Mouse (Mus musculus) ZHBTc4 (cell line): Measurements from ENCODE around the gene Senp6.

ENCODE experiments used
- DNase-seq: peaks from one replicate; pipeline ENCODE4 v3.0.0-alpha.2; 2011; ENCODE audit warnings: low read depth, low spot score

The Senp6 gene

DNA sequence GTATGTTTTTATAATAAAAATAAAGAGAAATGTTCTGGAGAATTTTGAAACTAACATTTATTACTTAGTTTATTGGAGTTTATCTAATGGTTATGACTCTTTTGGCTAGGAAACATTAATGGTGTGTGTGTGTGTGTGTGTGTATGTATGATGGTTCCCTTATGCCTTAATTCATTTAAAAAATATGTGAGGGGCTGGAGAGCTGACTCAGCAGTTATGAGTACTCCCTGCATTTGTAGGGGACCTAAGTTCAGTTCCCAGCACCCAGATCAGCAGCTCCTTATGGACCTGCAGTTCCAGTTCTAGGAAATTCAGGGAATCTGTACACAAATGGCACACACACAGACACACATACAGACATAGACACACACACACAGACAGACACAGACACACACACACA, 104.5 kb downstream of the Senp6 start:
- no peak for DNase-seq

DNA sequence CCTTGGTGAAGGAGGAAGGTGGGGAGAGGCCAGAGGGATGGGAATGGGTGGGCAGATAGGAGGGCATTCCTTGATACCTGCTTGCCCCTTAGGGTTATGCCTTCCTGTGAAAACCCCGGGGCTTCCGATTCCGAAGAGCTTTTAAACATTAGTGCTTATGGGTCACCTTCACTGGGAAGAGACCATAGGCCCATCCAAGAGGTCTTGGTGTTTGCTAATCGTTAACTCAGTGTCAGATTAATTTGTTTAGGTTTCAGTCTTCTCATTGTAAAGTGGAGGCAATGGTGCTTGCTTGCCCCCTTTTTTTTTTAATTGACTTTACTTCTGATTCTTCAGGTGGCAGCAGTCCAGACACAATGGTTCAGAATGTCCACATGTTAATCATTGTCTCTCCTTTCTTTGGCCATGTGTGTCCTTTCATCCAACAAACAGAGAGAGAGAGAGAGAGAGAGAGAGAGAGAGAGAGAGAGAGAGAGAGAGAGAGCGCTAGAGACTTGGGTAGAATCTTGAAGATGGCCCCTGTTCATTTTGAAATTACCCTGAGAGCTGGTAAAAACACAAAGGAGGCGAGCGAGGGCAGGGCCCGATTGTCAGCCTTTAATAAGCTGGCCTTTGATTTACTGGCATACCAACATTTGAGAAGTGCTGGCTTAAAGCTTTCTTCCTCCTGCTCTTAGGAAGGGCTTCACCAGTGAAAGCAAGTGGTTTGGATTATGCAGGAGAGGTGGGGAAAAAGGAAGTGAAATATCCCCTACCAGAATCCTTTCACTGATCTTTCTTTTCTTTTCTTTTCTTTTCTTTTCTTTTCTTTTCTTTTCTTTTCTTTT, 105.9 kb downstream of the Senp6 start:
- DNase-seq, result no peak

DNA sequence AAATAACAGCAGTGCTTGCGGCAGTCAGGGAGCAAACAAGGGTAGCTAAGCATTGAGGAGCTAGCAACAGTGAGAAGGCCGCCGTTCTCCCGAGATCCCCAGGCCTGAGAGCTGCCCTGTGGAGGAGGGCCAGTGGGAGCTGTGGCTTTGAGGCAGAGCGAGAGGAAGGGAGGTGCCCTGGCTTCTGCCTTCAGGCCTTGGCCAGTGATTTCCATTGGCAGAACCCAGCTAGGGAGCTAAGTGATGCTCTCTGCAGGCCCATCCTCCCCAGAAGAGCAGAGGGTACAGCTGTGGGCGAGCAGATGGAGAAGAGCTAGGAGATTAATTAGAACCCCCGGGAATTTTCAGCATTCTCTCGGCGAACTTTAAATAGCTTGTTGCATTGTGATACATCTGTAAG, 106.9 kb downstream of the Senp6 start:
- DNase-seq, result no peak

DNA sequence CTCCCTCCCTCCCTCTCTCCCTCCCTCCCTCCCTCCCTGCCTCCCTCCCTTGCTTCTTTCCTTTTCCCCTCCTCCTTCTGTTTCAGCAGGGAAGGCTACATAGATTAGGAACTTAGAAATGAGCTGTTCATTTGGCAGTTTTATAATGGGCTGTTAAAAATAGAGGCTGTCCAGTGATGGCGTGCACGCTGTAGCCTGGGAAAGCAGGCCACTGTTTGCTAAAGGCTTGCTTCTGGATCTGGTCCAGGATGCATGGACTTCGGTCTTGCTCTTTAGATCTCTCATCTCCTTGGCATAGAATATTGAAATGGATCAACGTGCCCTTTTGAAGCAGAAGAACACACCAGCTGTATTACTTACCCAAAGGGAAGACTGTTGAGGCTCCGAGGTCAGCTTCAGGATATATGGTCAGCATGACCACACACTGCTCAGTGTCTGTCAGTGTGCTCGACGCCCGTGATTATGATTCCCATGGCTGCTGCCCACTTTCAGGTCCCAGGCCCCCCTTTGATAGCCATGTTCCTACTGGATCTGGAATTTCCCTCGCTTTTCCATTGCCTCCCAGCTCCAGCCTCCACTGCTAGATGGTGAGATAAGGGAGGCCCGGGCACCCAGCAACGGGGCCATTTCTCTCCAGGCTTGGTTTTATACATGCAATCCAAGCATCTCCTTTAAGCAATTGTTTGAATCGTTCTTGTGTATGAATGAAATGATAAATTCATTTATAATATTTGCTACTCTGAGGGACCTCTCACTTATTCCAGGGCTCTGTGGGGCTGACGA, 110.2 kb downstream of the Senp6 start:
- DNase-seq, result no peak

DNA sequence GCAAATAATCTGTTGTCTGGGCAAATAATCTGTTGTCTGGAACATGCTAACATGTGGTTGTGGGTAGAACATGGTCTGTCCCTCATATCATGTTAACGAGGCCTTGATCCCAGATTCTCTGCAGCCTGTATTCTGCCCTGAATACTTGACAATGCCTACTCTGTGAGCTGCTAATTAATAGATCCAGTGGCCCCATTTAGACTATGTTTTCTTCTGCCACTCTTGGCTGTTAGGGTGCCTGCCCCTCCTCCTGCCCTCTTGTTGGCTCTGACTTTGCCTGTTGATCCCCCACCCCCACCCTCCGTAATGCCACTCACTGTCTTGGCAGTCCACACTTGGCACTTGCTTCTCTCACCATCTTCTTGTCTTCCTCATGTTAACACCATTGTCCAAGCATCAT, 112.0 kb downstream of the Senp6 start:
- no peak for DNase-seq

DNA sequence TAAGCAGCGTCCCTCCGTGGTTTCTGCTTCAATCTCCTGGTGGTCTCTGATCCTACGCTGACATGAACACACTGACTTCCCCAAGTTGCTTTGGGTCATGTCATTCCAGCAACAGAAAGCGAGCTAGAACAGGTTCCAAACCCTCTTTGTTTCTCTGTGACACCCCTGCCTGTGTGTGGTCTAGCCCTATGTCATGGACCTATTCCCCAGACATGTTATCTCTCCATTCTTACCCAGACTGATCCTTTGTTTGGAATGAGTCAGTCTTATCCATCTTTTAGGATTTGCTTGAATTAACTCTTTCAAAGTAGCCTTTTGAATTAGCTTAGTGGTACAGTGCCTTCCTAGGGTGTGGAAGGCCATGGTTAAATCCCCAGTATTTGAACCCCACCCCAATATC, 113.0 kb downstream of the Senp6 start:
- DNase-seq, result peak; percentile 39

DNA sequence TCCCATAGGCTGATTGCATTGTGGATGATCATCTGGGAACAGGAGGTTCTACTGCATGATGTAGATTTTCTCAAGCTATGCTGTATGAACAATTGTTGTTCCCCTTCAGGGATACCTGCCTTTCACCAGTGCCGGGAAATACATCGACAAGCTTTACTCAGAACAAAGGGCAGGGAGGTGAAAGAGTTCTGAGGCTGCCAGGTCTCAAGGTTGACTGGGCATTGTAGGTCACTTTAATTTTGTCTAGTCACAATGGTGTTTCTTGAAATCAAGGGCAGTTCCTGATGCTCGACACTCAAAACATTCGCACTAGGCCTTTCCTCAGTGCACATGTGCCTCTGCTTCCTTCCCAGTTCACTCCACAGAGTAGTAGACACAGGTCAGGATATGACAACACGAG, 114.1 kb downstream of the Senp6 start:
- peak; percentile 35 for DNase-seq

DNA sequence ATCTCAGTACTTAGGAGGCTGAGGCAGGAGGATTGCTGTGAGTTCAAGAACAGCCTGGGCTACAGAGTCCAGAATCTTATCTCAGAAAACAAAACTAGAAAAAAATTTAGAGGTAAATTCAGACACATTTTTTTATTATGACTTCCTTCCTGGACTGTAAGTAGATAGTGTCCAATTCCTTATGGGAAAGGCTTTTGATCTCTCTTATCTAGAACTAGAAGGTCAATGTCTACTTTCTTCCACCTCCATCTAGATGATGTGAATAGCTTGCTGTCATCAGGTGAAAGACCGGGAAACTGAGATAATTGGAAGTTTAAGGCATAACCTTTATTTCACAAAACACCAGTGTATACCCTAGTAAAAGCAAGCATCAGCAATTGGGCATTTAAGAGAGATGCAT, 115.0 kb downstream of the Senp6 start:
- DNase-seq, result no peak

DNA sequence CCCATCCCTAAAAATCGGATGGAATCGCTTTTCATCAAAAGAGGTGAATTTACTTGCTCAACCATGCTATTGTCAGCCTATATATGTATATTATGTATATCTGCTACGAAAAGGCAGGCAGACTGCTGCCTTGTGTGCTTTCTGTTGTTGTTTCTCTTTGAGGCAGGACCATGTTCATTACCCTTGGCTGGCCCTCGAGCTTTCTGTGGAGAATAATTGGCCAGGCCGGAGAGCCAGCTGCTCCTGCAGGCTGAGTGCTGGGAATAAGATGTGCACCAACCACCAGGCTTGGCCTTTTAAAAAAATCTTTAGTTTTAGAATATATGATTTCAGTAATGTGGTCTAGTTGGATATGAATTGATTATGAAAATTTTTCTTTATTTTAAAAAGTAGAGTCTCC, 117.4 kb downstream of the Senp6 start:
- no peak for DNase-seq

DNA sequence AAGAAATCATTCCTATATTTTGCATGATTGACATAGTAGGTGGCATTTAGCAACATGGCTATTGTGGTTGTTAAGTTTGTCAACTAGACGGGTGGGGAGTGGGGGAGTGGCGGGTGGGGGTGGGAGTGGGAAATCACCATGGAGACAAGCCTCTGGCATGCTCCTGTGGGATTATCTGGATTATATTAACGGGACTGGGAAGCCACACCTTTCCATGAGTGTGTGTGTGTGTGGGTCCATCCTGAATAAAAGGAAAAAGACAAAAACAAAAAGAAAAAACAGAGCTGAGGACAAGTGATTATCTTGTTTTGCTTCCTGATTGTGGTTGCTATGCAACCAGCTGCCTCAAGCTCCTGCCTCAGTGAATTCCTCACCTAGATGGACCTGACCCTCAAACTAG, 119.0 kb downstream of the Senp6 start:
- DNase-seq, result no peak

DNA sequence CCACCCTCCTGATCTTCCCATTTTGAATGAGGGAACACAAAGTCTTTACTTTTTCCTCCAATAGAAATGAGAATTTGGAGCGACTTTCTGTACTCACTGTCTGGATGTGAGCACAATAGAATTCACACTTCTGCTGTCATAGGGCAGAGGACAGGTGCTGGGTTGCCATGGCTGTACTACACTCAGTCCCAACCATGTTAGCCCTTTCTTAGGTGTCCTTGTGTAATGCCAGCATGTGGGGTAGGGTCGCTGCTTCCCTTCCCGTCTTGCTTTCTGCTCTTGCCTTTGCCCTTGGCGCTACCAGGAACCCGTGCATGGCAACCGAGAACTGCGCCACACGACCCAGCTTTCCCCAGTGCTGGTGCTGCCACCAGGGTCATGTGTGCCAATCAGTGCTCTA, 120.0 kb downstream of the Senp6 start:
- DNase-seq, result no peak

DNA sequence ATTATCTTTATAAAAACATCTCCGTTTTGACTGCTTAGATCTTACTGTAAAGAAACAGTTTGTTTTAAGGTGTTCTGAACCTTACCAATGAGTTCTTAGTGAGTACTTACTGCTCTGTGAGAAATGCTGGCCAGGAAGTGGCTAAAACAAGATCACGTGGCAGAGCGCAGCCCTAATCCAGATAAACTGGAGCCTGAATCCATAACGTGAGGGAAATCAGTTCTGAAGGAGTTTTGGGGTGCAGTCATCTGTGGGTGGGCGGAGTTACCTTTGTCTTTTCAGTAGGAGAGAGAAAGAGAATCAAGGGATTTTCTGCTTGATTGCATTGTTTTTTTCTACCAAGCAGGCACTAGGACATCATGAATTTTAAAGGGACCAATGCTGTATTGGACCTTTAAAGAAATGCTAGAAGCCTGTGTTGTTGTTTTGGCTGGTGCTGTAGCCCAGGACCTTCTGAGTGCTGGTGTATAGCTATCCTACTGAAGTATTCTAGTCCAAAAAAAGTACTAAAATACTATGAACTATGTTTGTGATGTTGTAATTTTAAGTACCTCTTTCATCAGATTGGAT, 121.7 kb downstream of the Senp6 start:
- DNase-seq, result no peak

DNA sequence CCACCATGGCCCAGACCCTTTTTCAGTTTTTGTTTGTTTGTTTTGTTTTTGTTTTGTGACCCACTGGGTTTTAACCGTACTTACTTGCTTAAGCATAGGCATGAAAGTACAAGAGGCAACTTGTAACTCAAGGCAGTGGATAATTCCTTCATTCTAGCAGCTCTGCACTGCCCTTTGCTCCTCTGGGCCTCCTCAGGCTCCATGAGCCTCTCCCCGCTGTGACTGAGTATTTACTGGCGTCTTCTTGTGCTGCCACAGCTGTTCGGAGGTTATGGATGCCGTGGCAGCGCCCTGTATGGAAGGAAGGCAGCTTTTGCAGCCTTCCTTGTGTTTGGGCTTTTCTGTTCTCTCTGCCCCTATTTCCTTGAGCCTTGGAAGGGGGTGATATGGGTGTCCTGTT, 124.5 kb downstream of the Senp6 start:
- no peak for DNase-seq

DNA sequence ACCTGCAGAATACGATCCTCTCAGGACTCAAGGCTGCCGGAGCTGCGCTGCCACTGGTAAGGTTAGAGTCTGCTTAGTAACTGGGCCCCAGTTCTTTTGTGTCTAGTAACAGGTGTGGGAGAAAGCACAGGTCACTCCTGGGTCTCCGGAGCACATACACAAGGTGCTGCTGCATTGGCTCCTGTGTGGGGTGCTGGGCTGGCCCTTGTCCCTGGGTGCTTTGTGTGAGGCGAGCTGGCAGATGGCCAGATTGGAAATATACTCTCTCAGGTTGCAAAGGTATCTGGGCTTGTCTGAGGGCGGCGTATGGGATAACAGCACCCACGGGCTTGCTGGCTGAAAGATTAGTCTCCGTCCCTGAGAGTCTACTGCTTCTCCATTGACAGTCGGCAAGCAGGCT, 125.6 kb downstream of the Senp6 start:
- no peak for DNase-seq

DNA sequence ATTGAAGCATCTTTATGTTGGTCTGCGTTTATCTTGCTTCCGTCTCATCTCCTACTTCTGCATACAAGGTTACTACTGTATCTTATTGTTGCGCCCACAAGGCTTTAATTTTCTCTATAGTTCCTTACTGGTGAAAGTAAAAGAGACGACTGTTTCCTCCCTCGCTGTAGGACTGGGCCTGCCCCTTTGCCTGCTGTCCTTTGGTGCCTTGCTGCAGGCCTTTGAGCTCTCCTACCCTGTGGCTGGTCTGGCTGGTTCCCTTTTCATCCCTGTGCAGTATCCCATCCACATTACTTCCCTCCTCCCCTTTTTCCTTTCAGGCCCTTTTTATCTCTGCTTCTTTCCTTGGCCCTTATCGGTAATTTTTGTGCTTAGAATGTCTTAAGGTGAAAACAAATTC, 127.7 kb downstream of the Senp6 start:
- DNase-seq, result no peak
